Mouse (Mus musculus): Measurements from ENCODE around the gene Itm2c. TPM values are rescaled to one million over a fixed set of nuclear protein-coding genes. Genes with fewer than 3 reads are reported as not detected.

Itm2c gene
- total and polyA plus RNA-seq, 3 experiments = 76.6 to 107 (median 96.2) TPM

DNA sequence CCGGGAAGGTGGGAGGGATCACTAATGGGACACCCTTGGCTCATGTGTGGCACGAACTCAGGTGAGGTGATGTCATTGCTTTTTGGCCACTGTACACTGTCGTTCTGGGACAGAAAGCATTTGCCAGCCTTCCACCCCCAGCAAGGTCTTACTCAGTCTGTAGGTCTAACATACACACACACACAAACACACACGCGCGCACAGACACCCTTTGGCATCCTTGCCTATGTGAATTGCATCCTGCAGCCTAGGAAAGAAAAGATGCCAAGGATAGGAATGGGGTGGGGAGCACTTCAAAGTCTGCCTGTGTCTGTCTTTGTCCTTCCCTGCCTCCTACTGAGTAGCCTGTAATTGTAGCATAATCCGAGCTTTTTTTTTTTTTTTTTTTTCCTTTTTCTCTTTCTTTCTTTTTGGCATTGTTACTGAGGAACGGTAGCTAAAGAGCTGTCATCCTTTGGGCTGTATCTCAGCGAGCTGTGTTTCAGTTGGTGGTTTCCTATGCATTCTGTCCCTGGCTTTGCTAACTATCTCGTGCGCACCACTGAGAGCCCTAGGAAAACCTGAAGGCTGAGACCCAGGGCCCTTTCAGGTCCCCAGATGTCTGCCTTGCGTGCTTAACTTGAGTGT lies 4.8 kb downstream of the Itm2c start:
- TF ChIP-seq CHD1 (IDR thresholded peaks at IDR 0.05; ENCODE audit: low read depth, low read length) = no peak
- peak; percentile 34; the same call in 1 of the 2 replicates for TF ChIP-seq ZNF384 (IDR thresholded peaks at IDR 0.05; ENCODE audit: low read depth, low read length)
- TF ChIP-seq BHLHE40 (IDR thresholded peaks at IDR 0.05; ENCODE audit: low read depth, low read length) = peak; percentile 61
- dilution Hi-C loops (cut with MboI; ENCODE audit: extremely low pct_ligation_motif_present, extremely low pct_unique_long_range_greater_than_20kb, low sequenced_read_pairs) (no loop called here), in situ Hi-C loops (cut with MboI; ENCODE audit: low pct_ligation_motif_present, low pct_unique_long_range_greater_than_20kb, low sequenced_read_pairs) (no loop called here)
- no peak for DNase-seq (ENCODE audit: extremely low read depth)
- Histone ChIP-seq H3K9me3 (replicated peaks; ENCODE audit: low read length) (no peaks in the 10 kb centered on the region), H3K27me3 (replicated peaks) (no peaks in the 10 kb centered on the region), H3K79me2 (replicated peaks; ENCODE audit: control insufficient read depth, extremely low read depth, insufficient read depth, poor library complexity, severe bottlenecking) (peaks cover 57% of the 10 kb centered on the region), H3K9ac (ENCODE audit: insufficient read depth, low read depth) (peak overlapping the region; percentile 86), H3K4me2 (ENCODE audit: insufficient read depth, low read depth, poor library complexity, severe bottlenecking) (peak overlapping the region; percentile 93), H3K4me1 (ENCODE audit: control insufficient read depth in 1 of 2, insufficient read depth in 2 of 2) (peaks cover 35 to 75% of the 10 kb centered on the region in 2 experiments), H3K27ac (ENCODE audit: insufficient read depth, low read depth) (peak overlapping the region; percentile 64), H3K4me3 (replicated peaks in 1 of 3; ENCODE audit: low read depth in 2 of 3, low read length in 2 of 3, poor library complexity in 1 of 3) (peak overlapping the region in 1 of 3 experiments; percentile 24), H3K36me3 (replicated peaks in 1 of 2; ENCODE audit: control insufficient read depth in 1 of 2, insufficient read depth in 1 of 2, low read length in 1 of 2) (peaks cover 12 to 38% of the 10 kb centered on the region in 2 experiments)

DNA sequence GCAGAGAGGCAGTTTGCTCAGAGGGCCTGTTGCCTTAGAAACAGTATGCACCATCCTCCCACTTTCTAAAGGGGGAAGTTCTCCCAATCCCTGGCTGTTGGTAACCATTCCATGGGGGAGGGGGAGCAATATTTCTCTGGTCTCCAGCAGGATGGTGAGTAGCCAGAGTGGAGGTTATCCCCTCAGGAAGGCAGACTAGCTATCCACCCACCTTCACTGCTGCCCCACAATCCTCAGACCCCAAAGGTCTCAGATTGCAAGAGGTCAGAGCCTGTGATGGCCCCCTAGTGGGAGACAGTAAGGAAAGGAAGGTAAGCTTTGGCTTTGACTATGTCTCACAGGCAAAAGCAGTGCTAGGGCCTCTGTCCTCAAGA lies 5.3 kb downstream of the Itm2c start:
- TF ChIP-seq MAZ (IDR thresholded peaks at IDR 0.05; ENCODE audit: low read depth, low read length) (no peak), SIN3A (IDR thresholded peaks at IDR 0.05; ENCODE audit: low read length) (no peak), CTCF (conservative IDR thresholded peaks at IDR 0.05 in 1 of 2, IDR thresholded peaks at IDR 0.05 in 1 of 2; ENCODE audit: low read depth in 2 of 2, low read length in 2 of 2) (peak; percentile 15 to 65; a peak in 2 of 4 replicates), ZMIZ1 (IDR thresholded peaks at IDR 0.05; ENCODE audit: low read depth, low read length) (no peak), USF1 (IDR thresholded peaks at IDR 0.05; ENCODE audit: low read depth, low read length) (no peak), UBTF (IDR thresholded peaks at IDR 0.05; ENCODE audit: low read depth, low read length) (no peak), CHD1 (IDR thresholded peaks at IDR 0.05; ENCODE audit: low read depth, low read length) (no peak), MYC (IDR thresholded peaks at IDR 0.05; ENCODE audit: low read depth, low read length) (no peak), USF2 (conservative IDR thresholded peaks at IDR 0.05; ENCODE audit: low read depth, low read length) (no peak), CHD2 (IDR thresholded peaks at IDR 0.05; ENCODE audit: low read length) (no peak), ZC3H11A (IDR thresholded peaks at IDR 0.05; ENCODE audit: low read depth, low read length) (no peak), POLR2A (IDR thresholded peaks at IDR 0.05; ENCODE audit: low read depth, low read length) (no peak), JUN (IDR thresholded peaks at IDR 0.05; ENCODE audit: insufficient read depth, low read depth, low read length) (no peak), TBP (conservative IDR thresholded peaks at IDR 0.05; ENCODE audit: low read depth, low read length) (no peak), MXI1 (IDR thresholded peaks at IDR 0.05; ENCODE audit: low read depth, low read length) (no peak), GABPA (IDR thresholded peaks at IDR 0.05; ENCODE audit: insufficient replicate concordance, low read depth, low read length) (no peak), MAX (IDR thresholded peaks at IDR 0.05; ENCODE audit: low read length) (no peak), KAT2A (IDR thresholded peaks at IDR 0.05; ENCODE audit: insufficient replicate concordance, low read length) (no peak), ZNF384 (IDR thresholded peaks at IDR 0.05; ENCODE audit: low read depth, low read length) (no peak), SMC3 (IDR thresholded peaks at IDR 0.05; ENCODE audit: low read depth, low read length) (peak; percentile 48), PAX5 (IDR thresholded peaks at IDR 0.05; ENCODE audit: low read length) (no peak), POLR2AphosphoS2 (IDR thresholded peaks at IDR 0.05; ENCODE audit: low read depth, low read length) (no peak), NRF1 (IDR thresholded peaks at IDR 0.05; ENCODE audit: low read depth, low read length) (no peak), BHLHE40 (IDR thresholded peaks at IDR 0.05; ENCODE audit: low read depth, low read length) (no peak), ELF1 (IDR thresholded peaks at IDR 0.05; ENCODE audit: low read depth, low read length) (no peak), RAD21 (IDR thresholded peaks at IDR 0.05; ENCODE audit: low read depth, low read length) (peak; percentile 9), TCF12 (IDR thresholded peaks at IDR 0.05; ENCODE audit: low read depth, low read length) (no peak)
- peaks cover 36 to 73% of the 10 kb centered on the region in 2 experiments for H3K4me1 ChIP-seq (ENCODE audit: control insufficient read depth in 1 of 2, insufficient read depth in 2 of 2)
- H3K9me3 ChIP-seq (replicated peaks; ENCODE audit: low read length) = no peaks in the 10 kb centered on the region
- peak overlapping the region; percentile 51; the same call in 1 of the 2 replicates for H3K4me2 ChIP-seq (ENCODE audit: insufficient read depth, low read depth, poor library complexity, severe bottlenecking)
- in situ Hi-C loops (cut with MboI; ENCODE audit: low pct_ligation_motif_present, low pct_unique_long_range_greater_than_20kb, low sequenced_read_pairs) = no loop called here
- peaks cover 57% of the 10 kb centered on the region for H3K79me2 ChIP-seq (replicated peaks; ENCODE audit: control insufficient read depth, extremely low read depth, insufficient read depth, poor library complexity, severe bottlenecking)
- no peak overlapping the region for H3K4me3 ChIP-seq (replicated peaks in 1 of 3; ENCODE audit: low read depth in 2 of 3, low read length in 2 of 3, poor library complexity in 1 of 3)
- dilution Hi-C loops (cut with MboI; ENCODE audit: extremely low pct_ligation_motif_present, extremely low pct_unique_long_range_greater_than_20kb, low sequenced_read_pairs) = no loop called here
- H3K27me3 ChIP-seq (replicated peaks) = no peaks in the 10 kb centered on the region
- peak; percentile 31 for DNase-seq (ENCODE audit: extremely low read depth)
- H3K36me3 ChIP-seq (replicated peaks in 1 of 2; ENCODE audit: control insufficient read depth in 1 of 2, insufficient read depth in 1 of 2, low read length in 1 of 2) = peaks cover 16 to 43% of the 10 kb centered on the region in 2 experiments
- peak overlapping the region; percentile 41; the same call in 1 of the 2 replicates for H3K27ac ChIP-seq (ENCODE audit: insufficient read depth, low read depth)
- H3K9ac ChIP-seq (ENCODE audit: insufficient read depth, low read depth) = 0 out of 2 replicates have a peak overlapping the region, but pooled peaks have one; percentile 5

All from CH12.LX (cell line).